Mouse (Mus musculus) heart, adult 2 months (tissue): ENCODE results near the gene Thap3. TPM values are rescaled to one million over a fixed set of nuclear protein-coding genes. Genes with fewer than 3 reads are reported as not detected.

Source experiments
- DNase-seq, 2 experiments: peaks; one replicate each; pipeline ENCODE4 v3.0.0; 2021
- H3K27ac ChIP-seq: fragments of 200-600 bp; 2 replicates; pipeline ENCODE4 v1.8.1; 2022
- H3K27me3 ChIP-seq: fragments of 200-500 bp; 2 replicates; pipeline ENCODE4 v1.6.1; 2012; ENCODE audit warnings: mild to moderate bottlenecking, low read length, inconsistent platforms, mixed read lengths; ENCODE audit not compliant: control insufficient read depth, insufficient read depth
- H3K36me3 ChIP-seq: fragments of 200-500 bp; 2 replicates; pipeline ENCODE4 v1.6.1; 2012; ENCODE audit warnings: low read length, inconsistent platforms; ENCODE audit not compliant: control insufficient read depth, insufficient read depth
- H3K4me1 ChIP-seq: fragments of 200-500 bp; 2 replicates; pipeline ENCODE4 v1.6.1; 2011; ENCODE audit warnings: low read length; ENCODE audit not compliant: control insufficient read depth, insufficient read depth
- H3K4me3 ChIP-seq: fragments of 200-600 bp; 2 replicates; pipeline ENCODE4 v1.8.1; 2022
- H3K79me2 ChIP-seq: fragments of 200-500 bp; replicated peaks from 2 replicates; pipeline ENCODE4 v1.6.1; 2012; ENCODE audit warnings: mild to moderate bottlenecking, inconsistent platforms, low read length, moderate library complexity, mixed read lengths; ENCODE audit not compliant: control insufficient read depth, insufficient read depth
- H3K9ac ChIP-seq: fragments of 200-500 bp; 2 replicates; pipeline ENCODE4 v1.6.1; 2012; ENCODE audit warnings: low read depth, mild to moderate bottlenecking, control low read depth, inconsistent platforms, low read length, mixed read lengths
- CTCF ChIP-seq: fragments of 200-600 bp; IDR thresholded peaks from 2 replicates; pipeline ENCODE4 v1.8.1; 2022; ENCODE audit warnings: antibody characterized with exemption, mild to moderate bottlenecking, moderate library complexity
- EP300 ChIP-seq: fragments of 200-500 bp; IDR thresholded peaks from 2 replicates; pipeline ENCODE4 v1.6.1; 2011; ENCODE audit warnings: low read depth, low read length, control low read depth; ENCODE audit not compliant: insufficient read depth
- POLR2A ChIP-seq: fragments of 200-500 bp; IDR thresholded peaks from 2 replicates; pipeline ENCODE4 v1.6.1; 2011; ENCODE audit warnings: mild to moderate bottlenecking, low read depth, low read length, control low read depth; ENCODE audit not compliant: insufficient read depth
- WGBS: fragments of 180-500 bp; shearing (Covaris S2); methylation state at CpG from one replicate; pipeline ENCODE4 v1.1.7; 2018; 5-methylcytosine and 5-hydroxymethylcytosine counted together
- intact Hi-C: fragments of 180-260 bp; cut with DNase I; formaldehyde crosslinking; loops from one replicate; pipeline ENCODE4 v1.15.1; 2025
- polyA plus RNA-seq: library from polyadenylated mRNA; depleted of rRNA; stranded (reverse); fragments of >200 nt; gene quantifications from 2 replicates; pipeline ENCODE4 v1.2.3, GENCODE M21; 2012
- total RNA-seq, 2 experiments: library from RNA; stranded (reverse); gene quantifications; 2 replicates each; pipeline ENCODE4 v1.2.3; 2021

Gene Thap3
- total and polyA plus RNA-seq, 3 experiments = 12.0 to 27.6 (median 13.5) TPM

DNA sequence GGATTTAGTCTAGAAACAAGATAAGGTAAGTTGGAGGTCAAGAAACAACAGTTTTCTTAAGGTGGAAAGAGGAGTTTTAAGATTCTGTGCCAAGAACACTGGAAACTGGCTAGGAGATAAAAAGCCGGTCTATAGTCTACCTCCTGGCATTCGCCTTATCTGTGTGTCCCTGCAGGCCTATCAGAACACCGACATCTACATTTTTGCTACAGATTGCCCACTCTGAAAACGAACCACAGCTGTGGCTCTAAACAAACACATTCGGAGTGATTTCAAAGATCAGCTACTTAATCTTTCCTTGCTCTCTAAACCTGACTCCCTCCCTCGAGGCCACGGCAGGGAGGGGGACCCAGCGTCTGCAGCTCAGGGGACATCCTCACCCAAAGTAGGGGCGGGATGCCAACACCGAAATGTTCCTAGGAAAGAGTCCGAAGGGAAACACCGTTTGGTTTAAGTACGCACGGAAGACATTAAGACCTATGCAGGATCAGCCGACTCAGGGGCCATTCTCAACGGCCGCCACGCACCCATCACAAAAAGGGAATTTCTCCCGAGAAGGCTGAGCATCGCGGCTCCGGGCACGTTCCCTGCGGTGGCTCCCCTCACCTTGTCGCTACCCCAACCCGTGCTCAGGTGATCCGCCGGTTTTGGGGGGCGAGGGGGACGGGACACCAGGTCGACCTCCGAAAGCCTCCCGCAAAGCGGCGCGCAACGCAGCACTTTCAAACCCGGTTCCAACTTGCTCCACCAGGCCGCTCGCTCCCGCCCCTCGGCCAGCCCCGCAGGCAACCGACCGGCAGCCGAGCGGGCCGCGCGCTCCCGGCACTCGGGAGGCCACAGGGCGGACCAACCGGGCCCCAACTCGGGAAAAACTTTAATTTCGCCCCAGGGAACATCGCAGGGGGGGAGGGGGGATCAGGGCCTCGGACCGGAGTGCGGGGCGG, 5.7 kb upstream of the Thap3 start:
- H3K4me3 ChIP-seq = peak overlapping the region; percentile 94
- intact Hi-C loops = no loop called here
- peak overlapping the region; percentile 98 for H3K9ac ChIP-seq
- no peaks in the 10 kb centered on the region for H3K27me3 ChIP-seq
- 4% methylated on average over 55 of the region's 61 CpGs for WGBS
- peak overlapping the region; percentile 6; the same call in 1 of the 2 replicates for H3K27ac ChIP-seq
- H3K36me3 ChIP-seq = no peaks in the 10 kb centered on the region; the same call in 1 of the 2 replicates
- peaks cover 4% of the 10 kb centered on the region; the same call in 1 of the 2 replicates for H3K79me2 ChIP-seq
- peak; percentile 53 to 64 for DNase-seq
- TF ChIP-seq CTCF (no peak), POLR2A (no peak), EP300 (no peak)
- 0 out of 2 replicates have a peak, but pooled peaks cover 3% of the 10 kb centered on the region for H3K4me1 ChIP-seq

- Histone ChIP-seq H3K36me3 (no peaks in the 10 kb centered on the region; the same call in 1 of the 2 replicates), H3K4me1 (peaks cover 3% of the 10 kb centered on the region; the same call in 1 of the 2 replicates), H3K9ac (no peak overlapping the region), H3K79me2 (peaks cover 4% of the 10 kb centered on the region; the same call in 1 of the 2 replicates), H3K27ac (no peak overlapping the region), H3K27me3 (no peaks in the 10 kb centered on the region), H3K4me3 (no peak overlapping the region)
- TF ChIP-seq EP300 = no peak
- TF ChIP-seq POLR2A = no peak
- no peak for TF ChIP-seq CTCF
- DNase-seq = no peak
- WGBS = 59% methylated on average over 6 of the region's 6 CpGs
- intact Hi-C loops = no loop called here
Measured at GRCm38 (mm10) chr4:151993035-151993434, 4.2 kb upstream of the Thap3 start.

GRCm38 (mm10) chr4:151992091-151992490, 3.3 kb upstream of the Thap3 start:
- H3K4me3 ChIP-seq = no peak overlapping the region
- WGBS = 89% methylated on average over 9 of the region's 9 CpGs
- H3K36me3 ChIP-seq = no peaks in the 10 kb centered on the region
- H3K79me2 ChIP-seq = peaks cover 4% of the 10 kb centered on the region; the same call in 1 of the 2 replicates
- no peaks in the 10 kb centered on the region for H3K27me3 ChIP-seq
- no peak overlapping the region for H3K9ac ChIP-seq
- intact Hi-C loops = no loop called here
- no peak overlapping the region for H3K27ac ChIP-seq
- TF ChIP-seq EP300 (no peak), POLR2A (no peak), CTCF (no peak)
- DNase-seq = no peak
- peaks cover 5% of the 10 kb centered on the region; the same call in 1 of the 2 replicates for H3K4me1 ChIP-seq

DNA sequence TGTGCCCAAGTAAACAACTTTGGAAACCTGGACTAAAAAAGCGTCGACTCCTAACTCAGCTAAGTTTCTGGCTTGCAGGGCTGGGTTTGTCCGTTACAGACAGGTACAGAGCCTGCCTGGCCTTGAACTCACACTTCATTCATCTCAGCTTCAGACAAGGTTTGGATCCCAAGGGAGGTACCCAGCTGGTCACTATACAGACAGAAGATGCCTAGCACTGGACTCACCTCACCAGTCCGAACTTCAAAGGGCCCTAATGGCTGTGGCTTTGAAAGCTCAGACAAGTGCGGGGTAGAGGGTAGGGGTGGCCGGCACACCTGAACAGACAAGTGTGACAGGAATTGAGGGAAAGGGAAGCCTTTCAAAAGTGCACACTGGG, 302 bp upstream of the Thap3 start:
- 48% methylated on average over 6 of the region's 6 CpGs for WGBS
- intact Hi-C loops = no loop called here
- TF ChIP-seq EP300 (0 out of 2 replicates have a peak, but pooled peaks have one; percentile 32), CTCF (no peak)
- H3K4me1 ChIP-seq = peaks cover 8% of the 10 kb centered on the region
- no peak for DNase-seq
- H3K9ac ChIP-seq = 0 out of 2 replicates have a peak overlapping the region, but pooled peaks have one; percentile 3
- peak overlapping the region; percentile 88 for H3K27ac ChIP-seq
- no peaks in the 10 kb centered on the region for H3K36me3 ChIP-seq
- H3K4me3 ChIP-seq = peak overlapping the region; percentile 83
- no peaks in the 10 kb centered on the region for H3K27me3 ChIP-seq
- H3K79me2 ChIP-seq = no peaks in the 10 kb centered on the region

DNA sequence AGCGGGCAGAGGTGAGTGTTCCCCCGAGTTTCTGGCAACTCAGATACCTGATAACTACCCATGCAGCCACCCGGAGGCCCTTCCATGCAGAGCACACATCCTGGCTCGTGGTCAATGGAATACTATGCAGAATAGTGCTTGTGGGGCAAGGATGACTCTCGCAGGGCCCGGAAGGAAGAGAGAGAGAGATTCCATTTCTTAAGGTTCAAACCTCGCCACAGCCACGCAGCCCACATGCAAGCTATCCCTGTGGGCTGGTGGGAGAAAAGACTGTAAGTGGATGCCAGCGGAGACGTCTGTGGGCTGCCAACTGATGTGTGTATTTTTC, 819 bp downstream of the Thap3 start:
- Histone ChIP-seq H3K4me1 (peaks cover 8% of the 10 kb centered on the region), H3K9ac (peak overlapping the region; percentile 97), H3K4me3 (peak overlapping the region; percentile 83), H3K36me3 (no peaks in the 10 kb centered on the region), H3K27me3 (no peaks in the 10 kb centered on the region), H3K79me2 (no peaks in the 10 kb centered on the region), H3K27ac (peak overlapping the region; percentile 88)
- intact Hi-C loops = no loop called here
- DNase-seq = no peak
- 20% methylated on average over 10 of the region's 10 CpGs for WGBS
- TF ChIP-seq POLR2A (no peak), EP300 (no peak)

DNA sequence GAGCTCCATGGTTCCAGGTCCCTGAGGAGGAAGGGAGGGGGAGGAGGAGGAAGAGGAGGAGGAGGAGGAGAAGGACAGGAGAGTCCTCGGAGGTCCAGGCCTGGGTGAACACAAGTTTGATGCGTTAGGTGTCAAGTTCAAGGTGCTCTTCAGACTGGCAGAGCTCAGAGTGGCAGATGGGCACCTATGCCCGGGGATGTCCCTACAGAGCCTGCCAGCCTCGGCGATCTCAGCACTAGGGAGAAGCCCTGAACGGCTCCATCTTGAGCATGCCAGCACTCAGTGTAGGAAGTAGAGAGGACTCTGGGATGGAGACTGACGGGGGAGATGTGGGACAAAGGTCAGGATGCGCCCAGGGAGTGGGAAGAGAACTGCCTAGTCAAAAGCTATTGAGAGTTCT, 2.1 kb downstream of the Thap3 start:
- 46% methylated on average over 8 of the region's 8 CpGs for WGBS
- no peaks in the 10 kb centered on the region for H3K36me3 ChIP-seq
- peaks cover 8% of the 10 kb centered on the region for H3K4me1 ChIP-seq
- no peak overlapping the region for H3K27ac ChIP-seq
- H3K27me3 ChIP-seq = no peaks in the 10 kb centered on the region
- H3K9ac ChIP-seq = no peak overlapping the region
- TF ChIP-seq CTCF (no peak), POLR2A (no peak), EP300 (no peak)
- DNase-seq = peak in 1 of 2 experiments; percentile 14
- H3K79me2 ChIP-seq = no peaks in the 10 kb centered on the region
- H3K4me3 ChIP-seq = no peak overlapping the region
- intact Hi-C loops = no loop called here
